Mouse (Mus musculus) hindbrain, embryonic 14.5 days (tissue): Measurements from ENCODE around the gene Atp6v1a. TPM values are rescaled to one million over a fixed set of nuclear protein-coding genes. Genes with fewer than 3 reads are reported as not detected.

Experiments
- ATAC-seq: fragments of 200-750 bp; cut with Nextera tagmentation; 2 replicates; pipeline ENCODE4 v1.8.0; 2017; ENCODE audit warnings: moderate number of reproducible peaks, mild to moderate bottlenecking, moderate TSS enrichment, moderate library complexity; ENCODE audit not compliant: low FRiP score
- DNase-seq: peaks from one replicate; pipeline ENCODE4 v3.0.0-alpha.2; 2015; ENCODE audit warnings: low spot score
- H3K27ac ChIP-seq: fragments of 300-500 bp; sonication (generic); 2 replicates; pipeline ENCODE4 v1.5.1; 2014; ENCODE audit warnings: mild to moderate bottlenecking, moderate library complexity
- H3K27me3 ChIP-seq: fragments of 300-500 bp; sonication (generic); 2 replicates; pipeline ENCODE4 v1.6.1; 2014; ENCODE audit warnings: mild to moderate bottlenecking, low read length, mixed read lengths; ENCODE audit not compliant: control insufficient read depth, insufficient read depth
- H3K36me3 ChIP-seq: fragments of 300-500 bp; sonication (generic); replicated peaks from 2 replicates; pipeline ENCODE4 v1.6.1; 2014; ENCODE audit not compliant: control insufficient read depth, insufficient read depth
- H3K4me1 ChIP-seq: fragments of 300-500 bp; sonication (generic); replicated peaks from 2 replicates; pipeline ENCODE4 v1.6.1; 2014; ENCODE audit warnings: antibody characterized with exemption, low read length, mixed read lengths; ENCODE audit not compliant: control insufficient read depth, insufficient read depth
- H3K4me2 ChIP-seq: fragments of 300-500 bp; sonication (generic); replicated peaks from 2 replicates; pipeline ENCODE4 v1.6.1; 2014; ENCODE audit warnings: mild to moderate bottlenecking, moderate library complexity
- H3K4me3 ChIP-seq: fragments of 300-500 bp; sonication (generic); replicated peaks from 2 replicates; pipeline ENCODE4 v1.5.1; 2014; ENCODE audit warnings: mild to moderate bottlenecking, low read length
- H3K9ac ChIP-seq: fragments of 300-500 bp; sonication (generic); 2 replicates; pipeline ENCODE4 v1.6.1; 2014
- H3K9me3 ChIP-seq: fragments of 300-500 bp; sonication (generic); 2 replicates; pipeline ENCODE4 v1.6.1; 2016; ENCODE audit warnings: low read length; ENCODE audit not compliant: control insufficient read depth
- WGBS: fragments of 180-500 bp; shearing (Covaris S2); extraction: QIAGEN DNeasy Blood & Tissue Kit; methylation state at CpG from one replicate; pipeline ENCODE4 v1.1.7; 2014; 5-methylcytosine and 5-hydroxymethylcytosine counted together
- polyA plus RNA-seq: library from polyadenylated mRNA; unstranded; fragments of >200 nt; fragmentation: Nextera tagmentation; extraction: Ambion mirVana; gene quantifications from 2 replicates; pipeline ENCODE4 v1.2.1, GENCODE M21; 2014

Atp6v1a gene
- polyA plus RNA-seq, 1 experiment from 2014 or later: 169 TPM

DNA sequence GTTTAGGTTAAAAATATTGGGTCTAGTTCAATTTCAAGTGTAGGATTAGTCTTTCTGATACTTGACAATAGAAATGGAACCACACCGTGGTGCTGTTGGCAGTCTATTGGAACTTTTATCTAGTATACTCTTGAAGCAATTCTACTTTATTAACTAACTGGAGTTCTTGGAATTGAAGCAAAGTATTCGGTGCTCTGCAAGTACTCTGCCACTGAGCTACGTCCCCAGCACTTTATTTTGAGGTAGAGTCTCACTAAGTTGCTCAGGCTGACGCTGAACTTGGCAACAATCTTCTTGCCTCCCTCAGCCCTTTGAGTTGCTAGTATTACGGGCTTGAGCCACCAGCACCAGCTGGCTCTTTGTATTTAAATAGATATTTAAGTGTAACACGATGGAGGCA lies 2.0 kb upstream of the Atp6v1a start:
- DNase-seq: no peak
- H3K4me1 ChIP-seq: peaks cover 23% of the 10 kb centered on the region
- no peak overlapping the region for H3K27ac ChIP-seq
- no peaks in the 10 kb centered on the region for H3K36me3 ChIP-seq
- H3K4me3 ChIP-seq: peak overlapping the region; percentile 82; the same call in 1 of the 2 replicates
- no peaks in the 10 kb centered on the region for H3K9me3 ChIP-seq
- no peak for ATAC-seq
- WGBS: 46% methylated on average over 6 of the region's 6 CpGs
- no peak overlapping the region for H3K9ac ChIP-seq
- H3K4me2 ChIP-seq: peak overlapping the region; percentile 67
- no peaks in the 10 kb centered on the region for H3K27me3 ChIP-seq

DNA sequence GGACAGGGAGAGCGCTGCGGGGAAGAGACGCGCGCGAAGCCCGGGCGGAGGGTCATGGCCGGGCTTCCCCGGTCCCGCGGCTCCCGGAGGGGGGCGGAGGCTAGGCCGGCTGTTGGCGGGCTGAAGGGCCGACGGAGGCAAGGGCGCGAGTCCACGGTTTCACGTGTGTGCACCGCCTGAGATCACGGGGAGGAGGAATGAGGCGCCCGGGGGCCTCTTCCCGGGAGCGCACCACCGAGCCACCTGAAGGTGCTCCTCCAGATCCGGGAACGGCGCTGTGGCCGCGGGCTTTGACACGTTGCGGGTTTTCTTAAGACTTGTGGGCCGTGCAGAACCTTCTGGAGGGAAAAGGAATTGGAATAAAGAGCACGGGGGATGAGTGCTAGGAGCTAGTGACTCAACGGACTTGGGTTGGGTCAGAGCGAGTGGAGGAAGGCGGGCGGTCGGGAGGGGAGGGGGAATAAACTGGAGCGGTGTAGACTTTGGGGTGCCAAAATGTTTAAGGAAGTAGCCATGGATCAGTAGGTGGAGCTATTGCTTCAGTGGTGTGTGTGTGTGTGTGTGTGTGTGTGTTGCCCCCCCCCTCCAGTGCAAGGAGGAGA lies 782 bp upstream of the Atp6v1a start:
- peak overlapping the region; percentile 95 for H3K9ac ChIP-seq
- peak overlapping the region; percentile 82 for H3K4me3 ChIP-seq
- H3K9me3 ChIP-seq: no peaks in the 10 kb centered on the region
- H3K36me3 ChIP-seq: no peaks in the 10 kb centered on the region
- H3K27me3 ChIP-seq: no peaks in the 10 kb centered on the region
- peak; percentile 59 for DNase-seq
- H3K4me1 ChIP-seq: peaks cover 23% of the 10 kb centered on the region
- under 1% methylated on average over 42 of the region's 44 CpGs for WGBS
- peak overlapping the region; percentile 98 for H3K27ac ChIP-seq
- peak; percentile 41 for ATAC-seq
- H3K4me2 ChIP-seq: peak overlapping the region; percentile 67

DNA sequence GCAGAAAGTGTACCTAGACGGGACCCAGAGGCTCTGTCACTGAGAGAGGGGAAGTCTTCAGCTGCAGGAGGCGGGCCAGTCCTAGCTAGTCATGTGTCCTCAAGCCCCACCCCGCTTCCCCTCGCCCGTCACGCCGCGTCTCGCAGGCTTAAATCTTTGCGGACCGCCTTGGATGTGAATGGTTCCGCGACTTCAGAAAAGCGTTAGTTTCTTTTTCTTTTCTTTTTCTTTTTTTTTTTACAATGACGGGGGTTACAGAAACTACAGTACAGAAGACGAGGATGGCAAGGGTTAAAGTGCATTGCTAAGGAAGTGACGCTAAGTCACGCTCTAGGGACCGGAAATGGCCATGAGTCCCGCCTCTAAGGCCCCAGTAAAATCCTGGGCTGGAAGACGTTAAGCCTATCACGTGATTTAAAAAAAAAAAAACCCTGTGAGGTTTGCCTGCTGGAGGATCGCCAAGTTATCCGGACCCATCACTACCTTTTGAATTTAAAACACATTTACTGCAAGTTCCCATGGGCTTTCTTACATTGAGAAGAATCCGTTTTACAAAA lies 448 bp downstream of the Atp6v1a start:
- Histone ChIP-seq H3K27ac (peak overlapping the region; percentile 98), H3K4me2 (peak overlapping the region; percentile 91), H3K4me1 (peaks cover 23% of the 10 kb centered on the region), H3K36me3 (no peaks in the 10 kb centered on the region), H3K9ac (peak overlapping the region; percentile 95), H3K9me3 (no peaks in the 10 kb centered on the region), H3K27me3 (no peaks in the 10 kb centered on the region), H3K4me3 (peak overlapping the region; percentile 82)
- DNase-seq (peak; percentile 94), ATAC-seq (peak; percentile 91)
- under 1% methylated on average over 25 of the region's 25 CpGs for WGBS

DNA sequence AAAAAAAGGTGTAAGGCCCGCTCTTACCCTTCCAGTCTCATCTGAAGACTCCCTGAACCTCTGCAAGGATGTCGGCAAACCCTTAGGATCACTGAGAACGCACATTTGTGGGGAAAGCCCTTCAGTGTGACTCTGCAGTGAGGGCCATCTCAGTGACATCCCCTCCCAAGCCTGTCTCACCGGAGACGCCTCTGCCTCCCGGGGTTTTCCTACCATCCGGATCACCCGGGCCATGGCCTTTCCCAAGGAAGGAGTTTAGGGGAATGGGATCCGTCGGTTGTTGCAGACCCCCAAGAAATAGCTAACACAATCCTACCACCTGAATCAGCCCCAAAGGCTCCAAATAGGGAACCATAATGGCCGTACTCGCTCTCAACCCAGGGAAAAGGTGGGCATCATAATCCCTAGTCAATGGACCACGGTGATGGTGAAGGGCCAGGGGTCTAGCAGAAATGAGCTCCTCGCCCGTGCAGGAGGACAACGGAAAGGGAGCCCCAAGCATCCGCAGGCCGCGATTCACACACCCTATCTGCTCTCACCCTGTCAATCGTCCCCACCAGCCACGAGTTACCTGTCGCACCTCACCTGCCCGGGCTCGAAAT lies 1.0 kb downstream of the Atp6v1a start:
- H3K9me3 ChIP-seq: no peaks in the 10 kb centered on the region
- H3K4me2 ChIP-seq: peak overlapping the region; percentile 91
- H3K9ac ChIP-seq: peak overlapping the region; percentile 95
- H3K27me3 ChIP-seq: no peaks in the 10 kb centered on the region
- peaks cover 23% of the 10 kb centered on the region for H3K4me1 ChIP-seq
- peak overlapping the region; percentile 82 for H3K4me3 ChIP-seq
- H3K27ac ChIP-seq: peak overlapping the region; percentile 98
- ATAC-seq: peak; percentile 67; the same call in 1 of the 2 replicates
- DNase-seq: no peak
- 1% methylated on average over 24 of the region's 24 CpGs for WGBS
- H3K36me3 ChIP-seq: no peaks in the 10 kb centered on the region

DNA sequence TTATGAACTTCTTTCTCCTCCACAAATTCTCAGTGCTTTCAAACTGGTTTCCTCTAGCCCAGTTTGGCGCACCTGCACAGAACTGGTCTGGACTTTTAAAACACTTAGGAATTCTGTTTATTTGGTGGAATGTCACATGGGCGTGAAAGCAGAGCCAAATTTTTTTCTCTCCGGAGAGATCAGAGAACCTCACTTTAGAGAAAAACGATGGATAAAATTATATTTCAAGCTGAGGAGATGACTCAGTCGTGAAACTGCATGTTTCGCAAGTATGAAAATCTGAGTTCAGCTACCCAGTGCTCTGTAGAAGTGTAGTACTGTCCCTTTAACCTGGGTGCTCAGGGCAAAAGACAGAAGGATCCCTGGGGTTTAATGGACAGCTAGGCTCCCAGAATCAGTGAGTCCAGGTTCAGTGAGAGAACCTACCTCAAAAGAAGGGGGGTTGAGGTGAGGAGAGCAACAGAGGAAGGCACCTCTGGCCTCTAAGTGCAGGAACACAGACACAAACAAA lies 2.9 kb downstream of the Atp6v1a start:
- H3K4me1 ChIP-seq: peaks cover 20% of the 10 kb centered on the region
- H3K27me3 ChIP-seq: no peaks in the 10 kb centered on the region
- DNase-seq: no peak
- no peak overlapping the region for H3K27ac ChIP-seq
- H3K36me3 ChIP-seq: no peaks in the 10 kb centered on the region
- H3K9ac ChIP-seq: no peak overlapping the region
- H3K4me3 ChIP-seq: no peak overlapping the region
- no peak overlapping the region for H3K4me2 ChIP-seq
- no peak for ATAC-seq
- no peaks in the 10 kb centered on the region for H3K9me3 ChIP-seq
- WGBS: 90% methylated on average over 6 of the region's 6 CpGs

DNA sequence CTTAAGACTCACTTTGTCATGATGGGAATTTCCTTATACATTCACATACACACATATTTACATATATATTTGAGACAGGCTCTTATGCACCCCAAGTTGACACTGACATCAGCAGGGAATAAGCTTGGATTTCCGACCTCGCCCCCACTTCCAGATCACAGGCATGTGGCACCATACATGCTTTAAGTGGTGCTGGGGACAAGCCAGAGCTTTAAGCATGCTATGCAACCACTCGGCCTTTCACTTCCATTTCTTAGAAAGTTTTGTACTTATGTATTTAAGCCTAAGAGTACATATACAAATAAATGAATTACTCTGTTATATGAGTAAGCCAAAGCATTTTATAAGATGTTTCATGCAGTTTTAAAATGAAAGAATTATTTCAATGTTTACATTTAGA lies 6.3 kb downstream of the Atp6v1a start:
- Histone ChIP-seq H3K4me2 (no peak overlapping the region), H3K9ac (no peak overlapping the region), H3K36me3 (no peaks in the 10 kb centered on the region), H3K4me1 (peaks cover 8% of the 10 kb centered on the region), H3K27ac (no peak overlapping the region), H3K4me3 (no peak overlapping the region), H3K27me3 (no peaks in the 10 kb centered on the region), H3K9me3 (no peaks in the 10 kb centered on the region)
- ATAC-seq (no peak), DNase-seq (no peak)
- WGBS: 89% methylated on average over 3 of the region's 3 CpGs

DNA sequence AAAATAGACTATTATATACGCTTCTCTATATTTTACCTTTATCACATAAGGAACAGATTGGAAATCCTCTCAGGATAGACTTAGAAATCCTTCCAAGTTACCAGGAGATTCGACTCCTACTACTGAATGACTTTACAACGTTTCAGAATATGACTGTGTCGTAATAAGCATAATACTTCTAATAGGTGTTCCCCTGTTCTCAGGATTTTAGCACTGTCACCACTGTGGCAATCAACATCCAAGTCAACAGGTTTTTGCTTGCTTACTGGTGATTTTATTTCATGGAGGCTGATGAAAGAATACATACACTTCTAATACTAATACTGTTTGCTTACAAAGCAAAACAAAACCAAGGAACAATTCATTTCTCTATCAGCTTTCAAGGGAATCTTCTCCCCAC lies 7.2 kb downstream of the Atp6v1a start:
- Histone ChIP-seq H3K4me2 (no peak overlapping the region), H3K36me3 (no peaks in the 10 kb centered on the region), H3K9me3 (no peaks in the 10 kb centered on the region), H3K27me3 (no peaks in the 10 kb centered on the region), H3K9ac (no peak overlapping the region), H3K4me3 (no peak overlapping the region), H3K27ac (no peak overlapping the region), H3K4me1 (no peaks in the 10 kb centered on the region)
- DNase-seq: no peak
- ATAC-seq: no peak
- WGBS: 87% methylated on average over 4 of the region's 4 CpGs

DNA sequence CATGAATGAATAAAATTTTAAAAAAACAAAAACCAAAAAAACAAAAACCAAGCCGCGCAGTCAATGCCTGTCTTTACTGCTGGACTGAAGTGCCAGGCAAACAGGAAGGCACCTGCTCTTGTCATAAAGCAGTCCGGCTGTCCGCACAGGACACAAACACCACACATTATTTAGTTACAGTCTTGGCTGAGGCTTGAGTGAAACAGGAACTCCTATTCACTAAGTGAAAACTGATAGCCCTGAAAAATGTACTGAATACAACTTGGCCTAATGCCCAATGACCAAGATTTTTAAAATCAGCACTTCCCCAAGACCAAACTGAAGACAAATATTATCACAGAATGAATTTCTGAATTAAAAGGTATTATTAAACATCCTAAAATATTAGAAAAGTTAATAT lies 13.1 kb downstream of the Atp6v1a start:
- 80% methylated on average over 4 of the region's 4 CpGs for WGBS

DNA sequence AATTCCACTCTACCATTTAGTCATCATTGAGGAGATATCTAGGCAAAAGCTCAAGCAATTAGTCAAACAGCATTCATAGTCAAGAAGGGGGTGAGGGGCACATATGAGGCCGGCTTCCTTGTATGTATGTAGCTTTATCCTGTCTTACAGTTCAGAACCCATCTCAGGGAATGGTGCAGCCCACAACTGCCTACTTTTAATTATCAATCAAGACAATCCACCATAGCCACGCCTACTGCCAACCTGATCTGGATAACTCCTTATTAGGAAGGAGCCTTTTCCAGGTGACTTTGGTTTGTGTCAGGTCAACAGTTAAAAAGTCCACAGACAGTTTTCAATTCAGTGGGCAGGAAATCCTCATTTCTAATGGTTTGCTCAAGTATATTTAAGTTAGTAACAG lies 14.1 kb downstream of the Atp6v1a start:
- ATAC-seq: no peak
- no peak overlapping the region for H3K4me2 ChIP-seq
- H3K4me1 ChIP-seq: no peaks in the 10 kb centered on the region
- H3K36me3 ChIP-seq: no peaks in the 10 kb centered on the region
- WGBS: 82% methylated on average over 2 of the region's 2 CpGs
- H3K27ac ChIP-seq: no peak overlapping the region
- H3K4me3 ChIP-seq: no peak overlapping the region
- H3K9me3 ChIP-seq: no peaks in the 10 kb centered on the region
- DNase-seq: no peak
- H3K27me3 ChIP-seq: no peaks in the 10 kb centered on the region
- no peak overlapping the region for H3K9ac ChIP-seq

More for the DNA sequence above, 13.1 kb downstream of the Atp6v1a start:
- Histone ChIP-seq H3K4me3 (no peak overlapping the region), H3K4me2 (no peak overlapping the region), H3K9ac (no peak overlapping the region), H3K27ac (no peak overlapping the region), H3K27me3 (no peaks in the 10 kb centered on the region), H3K9me3 (no peaks in the 10 kb centered on the region), H3K36me3 (no peaks in the 10 kb centered on the region), H3K4me1 (no peaks in the 10 kb centered on the region)
- DNase-seq: no peak
- no peak for ATAC-seq
